Mouse (Mus musculus) yolk sac, embryonic 10.5 days (tissue): Measurements from ENCODE around the gene Uba5.

ENCODE experiments used
- DNase-seq: peaks from one replicate; pipeline ENCODE4 v3.0.0-alpha.2; 2017; ENCODE audit warnings: low spot score

Gene Uba5

GRCm38 (mm10) chr9:104063244-104063961 lies 469 bp upstream of the Uba5 start, which contains the start of gene Acad11:
TSS of gene Acad11 (plus strand) at chr9:104063377.
- peak; percentile 92 for DNase-seq

DNA sequence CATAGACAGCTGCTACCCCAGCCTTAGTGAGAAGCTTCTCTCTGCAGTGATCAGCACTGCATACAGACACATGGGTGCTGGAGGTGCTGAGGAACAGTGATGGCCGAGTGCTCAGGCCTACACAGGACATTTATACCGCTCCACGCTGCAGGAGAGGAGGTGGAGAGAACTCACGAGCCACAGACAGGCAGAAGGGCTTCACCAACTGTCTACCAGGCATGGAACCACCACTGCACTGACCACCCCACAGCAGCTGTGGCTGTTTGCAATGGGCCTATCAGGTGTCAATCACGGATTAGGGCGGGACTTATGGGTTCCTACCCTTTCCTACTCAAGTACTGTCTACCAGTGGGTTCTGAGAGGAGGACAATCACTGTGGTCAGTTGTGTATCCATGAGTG lies 11.9 kb downstream of the Uba5 start:
- no peak for DNase-seq

DNA sequence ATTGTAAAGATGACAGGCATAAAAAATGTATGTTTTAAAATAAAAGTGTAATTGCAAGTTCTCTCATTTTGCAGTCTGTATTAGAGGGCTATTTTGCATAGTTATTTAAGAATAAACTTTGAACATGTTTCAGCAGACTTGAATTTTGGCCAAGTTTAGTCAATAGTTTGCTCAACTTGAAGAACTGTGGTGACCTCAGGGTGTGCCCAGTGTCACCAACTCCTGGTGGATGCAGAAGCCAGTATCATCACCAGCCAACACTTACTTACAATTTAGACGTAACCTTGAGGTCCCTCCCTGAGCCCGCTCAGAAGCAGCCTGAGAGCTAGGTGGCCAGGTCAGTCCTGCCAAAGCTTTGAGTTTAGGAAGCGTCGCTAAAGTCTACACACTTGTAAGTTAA lies 19.3 kb downstream of the Uba5 start:
- DNase-seq = no peak

DNA sequence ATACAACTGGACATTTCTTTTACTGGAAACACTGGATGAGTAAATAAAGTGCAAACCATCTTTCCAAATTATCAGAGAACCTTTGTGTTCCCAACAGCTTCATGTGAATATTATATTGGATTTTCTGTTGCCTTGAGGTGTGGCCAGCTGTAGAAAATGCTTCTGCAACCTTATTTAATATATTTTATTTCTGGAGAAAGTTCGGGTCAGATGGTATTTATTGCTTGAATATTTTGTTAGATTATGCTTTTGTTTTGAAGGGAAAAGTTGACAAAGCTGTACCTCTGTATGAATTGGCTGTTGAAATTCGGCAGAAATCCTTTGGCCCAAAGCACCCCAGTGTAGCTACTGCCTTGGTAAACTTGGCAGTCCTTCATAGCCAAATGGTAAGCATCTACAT lies 22.6 kb downstream of the Uba5 start, which contains the start of gene Gm28305:
Gene Gm28305 (plus strand): TSS at position 301 of the 400 bp plus-strand sequence.
- DNase-seq = no peak

GRCm38 (mm10) chr9:104039742-104040141 lies 23.2 kb downstream of the Uba5 start:
- no peak for DNase-seq

DNA sequence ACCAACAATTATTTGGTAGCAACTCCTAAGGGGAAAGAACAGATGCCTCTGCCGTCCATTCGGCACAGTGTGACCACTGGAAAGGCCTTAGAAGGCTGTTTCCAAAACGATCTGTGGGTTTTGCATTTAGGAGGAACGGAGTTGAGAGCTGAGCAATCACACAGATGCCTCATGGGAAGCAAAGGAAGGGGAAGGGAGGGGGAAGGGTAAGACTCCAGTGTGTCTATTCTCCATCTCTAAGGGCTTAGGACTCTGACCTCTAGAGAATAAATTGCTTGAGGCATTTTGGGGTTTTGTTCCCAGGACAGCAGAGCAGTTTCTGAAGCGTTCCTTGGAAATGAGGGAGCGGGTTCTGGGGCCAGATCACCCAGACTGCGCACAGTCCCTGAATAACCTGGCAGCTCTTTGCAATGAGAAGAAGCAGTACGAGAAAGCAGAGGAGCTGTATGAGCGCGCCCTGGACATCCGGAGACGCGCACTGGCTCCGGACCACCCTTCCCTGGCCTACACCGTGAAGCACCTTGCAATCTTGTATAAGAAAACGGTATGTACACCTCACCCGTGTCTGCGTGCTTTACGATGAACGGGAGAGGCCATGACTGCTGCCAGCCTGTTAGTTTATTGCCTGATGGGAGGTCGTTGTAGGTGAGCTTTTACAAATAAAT lies 23.8 kb downstream of the Uba5 start:
- no peak for DNase-seq

GRCm38 (mm10) chr9:104038266-104038665 lies 24.7 kb downstream of the Uba5 start:
- DNase-seq = no peak

GRCm38 (mm10) chr9:104035261-104036015 lies 27.5 kb downstream of the Uba5 start:
- DNase-seq = peak; percentile 70

DNA sequence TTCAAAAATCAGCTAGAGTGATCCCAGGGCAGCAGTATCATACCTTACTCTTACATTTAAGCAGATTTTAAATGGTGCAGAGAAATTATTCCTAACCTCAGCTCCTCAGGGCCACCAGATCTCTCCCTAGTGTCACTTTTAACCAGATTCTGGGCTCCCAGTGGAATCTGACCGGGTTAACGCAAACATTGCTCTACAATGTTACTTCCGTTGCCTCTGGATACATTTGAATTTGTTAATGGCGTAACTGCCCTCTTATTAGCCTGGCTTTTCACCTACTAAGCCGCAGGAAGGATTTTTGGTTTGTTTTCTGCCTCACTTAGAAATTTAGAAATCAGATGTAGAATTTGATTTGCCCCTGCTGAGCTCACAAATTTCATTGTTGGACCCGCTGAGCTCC lies 28.2 kb downstream of the Uba5 start:
- no peak for DNase-seq

- DNase-seq = no peak
These were observed 28.7 kb downstream of the Uba5 start for GRCm38 (mm10) chr9:104034231-104034630.

DNA sequence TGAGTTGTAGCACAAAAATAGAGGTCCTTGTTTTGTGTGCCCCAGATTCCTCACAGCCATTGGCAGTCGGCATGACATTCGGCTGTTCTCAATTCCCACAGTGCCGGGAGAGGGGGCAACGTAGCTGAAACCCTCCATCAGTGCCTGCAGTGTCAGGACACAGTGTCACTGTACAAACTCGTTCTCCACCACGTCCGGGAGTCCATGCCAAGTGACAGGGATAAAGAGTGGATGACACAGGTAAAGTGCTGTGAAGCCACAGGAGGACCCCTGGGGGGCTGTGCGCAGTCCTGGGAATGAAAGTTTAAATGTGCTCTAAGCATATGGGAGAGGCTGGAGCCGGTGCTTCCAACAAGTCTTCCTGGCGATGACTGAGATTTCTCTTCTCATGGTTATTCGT lies 33.1 kb downstream of the Uba5 start:
- no peak for DNase-seq

DNA sequence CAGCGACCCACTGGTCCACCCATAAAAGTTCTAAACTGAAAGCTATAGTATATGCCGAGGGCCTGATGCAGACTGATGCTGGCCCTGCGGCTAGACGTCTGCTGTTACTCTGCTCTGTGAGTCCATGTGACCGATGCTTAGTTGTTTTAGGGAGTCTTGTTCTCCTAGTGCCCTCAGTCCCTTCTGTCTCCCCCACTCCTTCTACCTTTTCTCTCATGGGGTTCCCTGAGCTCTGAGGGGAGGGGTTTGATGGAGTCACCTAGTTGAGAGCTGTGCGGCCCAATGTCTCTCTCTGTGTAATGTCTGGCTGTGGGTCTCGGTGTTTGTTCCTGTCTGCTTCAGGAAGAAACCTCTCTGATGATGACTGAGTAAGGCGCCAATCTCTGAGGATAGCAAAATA lies 35.7 kb downstream of the Uba5 start:
- no peak for DNase-seq

DNA sequence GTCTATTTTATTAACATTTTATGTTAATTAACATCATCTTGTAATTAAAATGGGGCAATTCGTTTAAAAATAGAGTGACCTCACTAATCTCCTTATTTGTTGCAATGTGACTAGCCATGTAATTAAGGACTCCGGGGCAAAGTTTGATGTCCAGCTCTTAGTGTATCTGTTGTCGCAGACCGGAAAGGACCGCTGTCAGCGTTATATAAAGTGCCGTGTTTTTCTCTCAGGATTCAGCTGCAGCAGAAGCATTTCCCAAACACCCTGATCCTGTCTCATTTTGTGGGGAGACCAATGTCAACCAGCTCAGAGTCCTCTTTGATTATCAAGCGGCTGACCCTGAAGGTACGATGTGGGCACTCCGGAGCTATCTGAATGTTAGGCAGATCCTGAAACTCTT lies 41.9 kb downstream of the Uba5 start:
- DNase-seq = no peak

- no peak for DNase-seq
These were observed 48.4 kb downstream of the Uba5 start for GRCm38 (mm10) chr9:104014526-104014925.

- no peak for DNase-seq
These were observed 60.0 kb downstream of the Uba5 start for GRCm38 (mm10) chr9:104002913-104003330.

DNA sequence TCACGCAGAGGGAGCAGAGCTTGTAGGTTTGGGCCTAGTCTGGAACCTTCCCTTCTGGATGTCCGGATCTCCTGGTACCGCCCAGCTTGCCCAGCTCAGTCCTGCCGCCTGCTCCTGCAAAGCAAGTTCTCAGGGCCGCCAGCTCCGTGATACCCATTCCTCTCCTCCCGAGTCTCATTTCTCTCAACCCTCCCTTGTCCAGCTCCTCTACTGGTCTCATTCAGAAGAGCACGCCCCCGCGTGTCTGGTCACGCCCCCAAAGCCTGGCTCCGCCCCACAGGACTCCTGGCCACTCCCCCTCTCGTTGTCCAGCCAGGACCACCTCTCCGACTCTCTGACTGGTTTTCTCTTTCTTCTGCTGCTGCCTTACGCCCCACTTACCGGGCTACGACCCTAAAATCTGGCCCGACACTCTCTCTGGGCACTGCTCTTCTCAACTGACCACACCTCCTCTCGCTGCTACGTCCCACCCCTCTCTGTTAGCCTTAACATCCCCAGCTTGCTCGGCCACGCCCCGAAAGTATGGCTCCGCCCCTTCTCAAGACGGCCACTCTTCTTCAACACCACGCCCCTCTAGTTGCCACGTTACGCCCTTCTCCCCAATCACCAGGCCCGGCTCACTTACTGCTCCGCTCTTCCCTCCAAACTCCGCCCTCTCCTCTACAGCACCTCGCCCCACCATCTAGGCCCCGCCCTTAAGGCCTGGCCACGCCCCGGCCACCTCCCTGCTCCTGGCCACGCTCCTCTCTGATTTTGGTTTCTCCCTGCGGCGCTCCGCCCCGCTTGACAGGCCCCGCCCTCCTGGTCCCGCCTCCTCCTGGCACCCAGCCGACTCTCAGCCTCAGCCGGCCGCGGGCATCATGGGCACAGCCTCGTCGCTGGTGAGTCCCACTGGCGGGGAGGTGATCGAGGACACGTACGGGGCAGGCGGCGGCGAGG lies 60.7 kb downstream of the Uba5 start, which contains the start of gene Nphp3:
Gene Nphp3 (plus strand): TSS at position 624 of the 939 bp plus-strand sequence.
- DNase-seq = peak; percentile 100

DNA sequence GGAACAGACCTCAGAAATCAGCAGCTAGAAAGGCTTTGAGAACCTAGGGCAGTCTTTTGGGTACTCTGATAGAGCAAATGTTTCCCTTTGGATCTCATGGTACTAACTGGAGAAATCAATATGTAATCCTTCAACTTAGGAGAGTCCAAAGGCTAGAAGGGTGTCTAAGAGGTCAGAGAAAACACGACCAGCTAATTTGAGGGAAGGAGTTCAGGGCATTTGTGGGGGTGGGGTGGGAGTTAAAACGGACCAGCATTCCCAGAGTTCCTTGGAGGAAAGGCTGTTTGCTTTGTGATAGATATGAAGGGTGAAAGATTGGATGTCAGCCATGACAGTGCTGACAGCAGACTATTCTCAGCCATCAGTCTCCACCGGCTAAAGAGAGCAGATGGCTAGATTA lies 62.3 kb downstream of the Uba5 start:
- peak; percentile 83 for DNase-seq
